Mouse (Mus musculus): Measurements from ENCODE around the gene Maml3. TPM values are rescaled to one million over a fixed set of nuclear protein-coding genes. Genes with fewer than 3 reads are reported as not detected.

Maml3 gene
- polyA plus RNA-seq, 1 experiment from 2014 or later, result 5.6 TPM

GRCm38 (mm10) chr3:51765220-51765923, 339.5 kb downstream of the Maml3 start:
- H3K4me1 ChIP-seq (ENCODE audit: insufficient read depth, low read depth, low read length), result no peaks in the 10 kb centered on the region
- H3K36me3 ChIP-seq (ENCODE audit: insufficient read depth, low read length), result no peaks in the 10 kb centered on the region
- H3K27ac ChIP-seq (ENCODE audit: low read length), result no peak overlapping the region
- no peak overlapping the region for H3K9ac ChIP-seq (replicated peaks; ENCODE audit: low read depth)
- DNase-seq (ENCODE audit: low spot score) (no peak), ATAC-seq (no peak)
- no peaks in the 10 kb centered on the region for H3K9me3 ChIP-seq (ENCODE audit: low read length)
- TF ChIP-seq EP300 (IDR thresholded peaks at IDR 0.05) (no peak), CTCF (IDR thresholded peaks at IDR 0.05) (no peak)
- no peak overlapping the region for H3K4me3 ChIP-seq (ENCODE audit: low read depth, low read length)
- WGBS, result 74% methylated on average over 12 of the region's 12 CpGs
- H3K27me3 ChIP-seq (replicated peaks; ENCODE audit: insufficient read depth, low read length), result no peaks in the 10 kb centered on the region
- H3K4me2 ChIP-seq (replicated peaks; ENCODE audit: low read depth, low read length), result no peak overlapping the region

DNA sequence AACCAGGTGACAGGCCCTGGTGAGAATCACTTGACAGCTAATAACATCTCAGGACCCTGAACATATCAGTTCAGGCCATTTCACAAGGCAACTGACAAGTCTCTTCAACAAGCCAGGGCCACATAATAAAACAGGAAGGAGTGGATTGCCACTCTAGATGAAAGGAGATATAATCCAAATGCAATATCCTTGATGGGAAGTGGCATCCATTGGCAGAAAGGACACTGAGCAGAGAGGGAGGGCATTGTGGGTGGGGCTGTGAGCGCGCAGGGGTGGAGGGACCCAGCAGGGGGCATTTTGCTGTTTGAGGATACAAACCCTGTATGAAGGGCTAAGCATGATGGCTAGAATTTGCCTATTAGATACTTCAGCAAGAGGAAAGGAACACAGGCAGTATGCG, 340.7 kb downstream of the Maml3 start:
- 89% methylated on average over 3 of the region's 3 CpGs for WGBS
- H3K9me3 ChIP-seq (ENCODE audit: low read length), result no peaks in the 10 kb centered on the region
- no peak overlapping the region for H3K4me3 ChIP-seq (ENCODE audit: low read depth, low read length)
- H3K9ac ChIP-seq (replicated peaks; ENCODE audit: low read depth), result no peak overlapping the region
- H3K36me3 ChIP-seq (ENCODE audit: insufficient read depth, low read length), result no peaks in the 10 kb centered on the region
- H3K4me2 ChIP-seq (replicated peaks; ENCODE audit: low read depth, low read length), result no peak overlapping the region
- H3K27me3 ChIP-seq (replicated peaks; ENCODE audit: insufficient read depth, low read length), result no peaks in the 10 kb centered on the region
- no peak for TF ChIP-seq CTCF (IDR thresholded peaks at IDR 0.05)
- no peak for TF ChIP-seq EP300 (IDR thresholded peaks at IDR 0.05)
- ATAC-seq (no peak), DNase-seq (ENCODE audit: low spot score) (no peak)
- H3K4me1 ChIP-seq (ENCODE audit: insufficient read depth, low read depth, low read length), result no peaks in the 10 kb centered on the region
- no peak overlapping the region for H3K27ac ChIP-seq (ENCODE audit: low read length)

DNA sequence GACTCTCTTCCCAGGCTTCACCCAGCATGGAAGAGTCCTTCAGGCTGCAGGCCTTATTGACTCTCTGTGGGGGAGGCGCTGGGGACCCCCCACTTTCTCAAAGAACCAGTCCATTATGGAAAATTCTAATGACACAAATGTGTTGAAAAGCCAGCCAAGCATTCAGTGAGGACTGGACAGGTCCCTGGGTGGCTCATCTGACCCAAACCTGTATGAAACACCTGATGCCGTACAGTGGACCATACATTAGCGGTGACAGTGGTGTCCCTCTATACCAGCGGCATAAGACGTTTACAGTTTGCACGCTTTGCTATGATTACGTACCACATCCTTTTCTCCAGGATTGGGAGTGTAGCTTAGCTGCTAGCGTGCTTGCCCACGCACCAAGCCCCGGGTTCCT, 342.0 kb downstream of the Maml3 start:
- no peaks in the 10 kb centered on the region for H3K36me3 ChIP-seq (ENCODE audit: insufficient read depth, low read length)
- no peak overlapping the region for H3K4me3 ChIP-seq (ENCODE audit: low read depth, low read length)
- no peaks in the 10 kb centered on the region for H3K27me3 ChIP-seq (replicated peaks; ENCODE audit: insufficient read depth, low read length)
- H3K27ac ChIP-seq (ENCODE audit: low read length), result no peak overlapping the region
- no peak overlapping the region for H3K4me2 ChIP-seq (replicated peaks; ENCODE audit: low read depth, low read length)
- WGBS, result 78% methylated on average over 10 of the region's 10 CpGs
- H3K9me3 ChIP-seq (ENCODE audit: low read length), result no peaks in the 10 kb centered on the region
- ATAC-seq (no peak), DNase-seq (ENCODE audit: low spot score) (no peak)
- H3K4me1 ChIP-seq (ENCODE audit: insufficient read depth, low read depth, low read length), result no peaks in the 10 kb centered on the region
- H3K9ac ChIP-seq (replicated peaks; ENCODE audit: low read depth), result no peak overlapping the region
- TF ChIP-seq EP300 (IDR thresholded peaks at IDR 0.05) (no peak), CTCF (IDR thresholded peaks at IDR 0.05) (no peak)

- Histone ChIP-seq H3K9me3 (ENCODE audit: low read length) (no peaks in the 10 kb centered on the region), H3K27ac (ENCODE audit: low read length) (no peak overlapping the region), H3K9ac (replicated peaks; ENCODE audit: low read depth) (no peak overlapping the region), H3K27me3 (replicated peaks; ENCODE audit: insufficient read depth, low read length) (no peaks in the 10 kb centered on the region), H3K36me3 (ENCODE audit: insufficient read depth, low read length) (no peaks in the 10 kb centered on the region), H3K4me1 (ENCODE audit: insufficient read depth, low read depth, low read length) (no peaks in the 10 kb centered on the region; the same call in 1 of the 2 replicates), H3K4me2 (replicated peaks; ENCODE audit: low read depth, low read length) (no peak overlapping the region), H3K4me3 (ENCODE audit: low read depth, low read length) (no peak overlapping the region)
- TF ChIP-seq EP300 (IDR thresholded peaks at IDR 0.05) (no peak), CTCF (IDR thresholded peaks at IDR 0.05) (no peak)
- no peak for DNase-seq (ENCODE audit: low spot score)
- WGBS, result 67% methylated on average over 3 of the region's 3 CpGs
- no peak for ATAC-seq
Observed at GRCm38 (mm10) chr3:51759534-51759933, 345.3 kb downstream of the Maml3 start.

DNA sequence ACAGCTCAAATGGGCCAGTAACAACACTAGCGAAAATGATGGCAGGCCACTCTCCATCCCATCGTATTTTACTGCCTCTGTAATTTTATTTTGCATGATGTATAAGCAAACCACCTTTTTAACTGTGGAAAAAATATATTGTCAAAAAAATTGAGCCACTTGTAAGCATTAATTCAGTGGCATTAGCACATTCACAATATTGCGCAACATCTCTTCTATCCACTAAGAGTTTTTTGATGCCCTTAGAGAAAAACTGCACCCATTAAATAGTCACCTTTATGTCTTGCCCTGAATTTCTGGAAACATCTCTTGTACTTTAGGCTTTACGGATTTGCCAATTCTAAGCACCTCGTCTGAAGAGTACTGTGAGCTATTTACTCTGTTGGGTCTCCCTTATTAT, 347.8 kb downstream of the Maml3 start:
- WGBS, result 87% methylated on average over 5 of the region's 5 CpGs
- Histone ChIP-seq H3K4me3 (ENCODE audit: low read depth, low read length) (no peak overlapping the region), H3K4me2 (replicated peaks; ENCODE audit: low read depth, low read length) (no peak overlapping the region), H3K9me3 (ENCODE audit: low read length) (no peaks in the 10 kb centered on the region), H3K27me3 (replicated peaks; ENCODE audit: insufficient read depth, low read length) (no peaks in the 10 kb centered on the region), H3K27ac (ENCODE audit: low read length) (no peak overlapping the region), H3K4me1 (ENCODE audit: insufficient read depth, low read depth, low read length) (no peaks in the 10 kb centered on the region; the same call in 1 of the 2 replicates), H3K36me3 (ENCODE audit: insufficient read depth, low read length) (no peaks in the 10 kb centered on the region), H3K9ac (replicated peaks; ENCODE audit: low read depth) (no peak overlapping the region)
- DNase-seq (ENCODE audit: low spot score), result no peak
- no peak for ATAC-seq
- TF ChIP-seq CTCF (IDR thresholded peaks at IDR 0.05) (no peak), EP300 (IDR thresholded peaks at IDR 0.05) (no peak)

- Histone ChIP-seq H3K36me3 (ENCODE audit: insufficient read depth, low read length) (no peaks in the 10 kb centered on the region), H3K4me1 (ENCODE audit: insufficient read depth, low read depth, low read length) (peaks cover 3% of the 10 kb centered on the region; the same call in 1 of the 2 replicates), H3K27ac (ENCODE audit: low read length) (no peak overlapping the region), H3K4me2 (replicated peaks; ENCODE audit: low read depth, low read length) (no peak overlapping the region), H3K4me3 (ENCODE audit: low read depth, low read length) (no peak overlapping the region), H3K27me3 (replicated peaks; ENCODE audit: insufficient read depth, low read length) (no peaks in the 10 kb centered on the region), H3K9ac (replicated peaks; ENCODE audit: low read depth) (no peak overlapping the region), H3K9me3 (ENCODE audit: low read length) (no peaks in the 10 kb centered on the region)
- no peak for DNase-seq (ENCODE audit: low spot score)
- WGBS, result 56% methylated on average over 5 of the region's 5 CpGs
- TF ChIP-seq CTCF (IDR thresholded peaks at IDR 0.05) (no peak), EP300 (IDR thresholded peaks at IDR 0.05) (no peak)
- ATAC-seq, result peak; percentile 38; the same call in 1 of the 2 replicates
Observed at GRCm38 (mm10) chr3:51756283-51756682, 348.6 kb downstream of the Maml3 start.

All from lung, postnatal 0 days (tissue).